Mouse (Mus musculus) left cerebral cortex, postnatal 36 days (tissue): ENCODE measurements around the gene Bbc3. TPM values are rescaled to one million over a fixed set of nuclear protein-coding genes. Genes with fewer than 3 reads are reported as not detected.
"Not testable (repeated sequence)": the region's sequence is repeated elsewhere in the genome, so short reads cannot be mapped to it uniquely, and the experiment has no call there.

Source experiments
- DNase-seq, 2 experiments: peaks; one replicate each; pipeline ENCODE4 v3.0.0; 2021 to 2022; ENCODE audit warnings: low spot score in 2 of 2, mixed read lengths in 1 of 2
- intact Hi-C: fragments of 180-260 bp; cut with DNase I; formaldehyde crosslinking; loops from one replicate; pipeline ENCODE4 v1.15.1; 2025
- total RNA-seq, 2 experiments: library from RNA; stranded (reverse); gene quantifications; 2 replicates each; pipeline ENCODE4 v1.2.3; 2021

The Bbc3 gene
- total RNA-seq, 2 experiments from 2014 or later, result 11.9 to 14.6 TPM

DNA sequence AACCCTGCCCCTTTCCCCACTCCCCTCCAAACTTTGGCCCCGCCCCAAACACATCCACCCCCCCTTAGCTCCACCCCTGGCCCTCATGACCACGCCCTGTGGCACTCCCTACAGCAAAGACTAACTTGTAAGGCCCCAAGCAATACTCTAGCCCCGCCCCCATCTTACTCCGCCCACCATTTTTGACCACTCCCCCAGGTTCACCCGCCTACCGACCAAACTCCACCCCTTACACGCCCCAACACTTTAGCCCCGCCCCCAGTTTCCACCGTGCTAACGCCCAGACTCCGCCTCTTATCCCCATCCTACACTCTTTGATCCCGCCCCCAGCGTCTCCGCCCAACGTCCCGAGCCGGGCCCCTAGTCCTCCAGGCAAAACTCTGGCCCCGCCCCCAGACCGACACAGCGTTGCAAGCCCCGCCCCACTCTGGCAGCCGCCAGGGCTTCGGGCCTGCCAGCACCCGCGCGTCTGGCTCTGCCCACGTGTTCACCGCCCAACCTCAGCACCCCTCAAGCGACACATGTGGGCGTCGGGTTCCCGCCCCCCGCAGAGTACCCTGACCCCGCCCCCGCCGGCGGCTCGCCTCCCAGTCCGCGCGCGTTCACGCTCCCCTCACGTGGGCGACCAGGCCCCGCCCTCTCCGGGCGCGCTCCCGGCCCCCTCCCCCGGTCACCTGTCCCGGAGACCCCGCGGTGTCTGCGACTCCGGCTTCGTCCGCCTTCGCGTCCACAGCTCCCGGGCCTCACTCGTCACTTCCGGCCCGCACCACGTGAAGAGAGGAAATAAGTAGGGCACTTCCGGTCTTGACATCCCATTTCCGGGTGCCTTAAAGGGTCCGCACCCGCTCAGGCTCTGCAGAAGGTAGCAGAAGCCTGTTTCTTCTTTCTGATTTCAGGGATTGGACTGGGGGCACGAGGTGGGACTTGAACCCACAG, 21.9 kb upstream of the Bbc3 start, which contains the start of gene Ccdc9:
TSS of gene Ccdc9 (minus strand) at position 770 of the 936 bp plus-strand sequence.
- intact Hi-C loops, result loop anchor here (5.0 kb wide), 1 partner anchor 331 kb away; no protein-coding TSS in a partner anchor
- DNase-seq, result peak; percentile 98 to 99

DNA sequence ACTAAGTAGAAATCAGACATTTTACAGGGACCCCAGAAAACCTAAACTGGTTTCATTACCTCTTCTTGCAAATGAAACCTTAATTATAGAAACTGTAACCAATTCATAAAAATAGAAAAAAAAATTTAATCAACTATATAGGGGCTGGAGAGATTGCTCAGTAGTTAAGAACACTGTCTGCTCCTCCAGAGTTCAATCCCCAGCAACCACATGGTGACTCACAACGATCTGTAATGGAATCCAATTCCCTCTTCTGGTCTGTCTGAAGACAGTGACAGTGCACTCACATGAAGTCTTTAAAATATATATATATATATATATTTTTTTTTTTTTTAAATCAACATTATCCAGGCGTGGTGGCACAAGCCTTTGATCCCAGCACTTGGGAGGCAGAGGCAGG, 21.2 kb upstream of the Bbc3 start:
- intact Hi-C loops, result loop anchor here (5.0 kb wide), 1 partner anchor 330 kb away; no protein-coding TSS in a partner anchor
- no peak for DNase-seq

- intact Hi-C loops, result loop anchor here (5.0 kb wide), 1 partner anchor 330 kb away; no protein-coding TSS in a partner anchor
- no peak for DNase-seq
Measured at GRCm38 (mm10) chr7:16287791-16288190, 20.4 kb upstream of the Bbc3 start.

GRCm38 (mm10) chr7:16294346-16294745, 13.8 kb upstream of the Bbc3 start:
- DNase-seq, result no peak
- intact Hi-C loops, result loop anchor here (1.0 to 10.0 kb wide), 3 partner anchors 32 to 160 kb away; partner anchors contain the start of gene Tmem160

GRCm38 (mm10) chr7:16294837-16295236, 13.4 kb upstream of the Bbc3 start:
- peak; percentile 92 to 93 for DNase-seq
- intact Hi-C loops, result loop anchor here (1.0 to 10.0 kb wide), 4 partner anchors 19 to 160 kb away; partner anchors contain the start of gene Tmem160

- intact Hi-C loops, result loop anchor here (1.0 to 10.0 kb wide), 3 partner anchors 19 to 159 kb away; partner anchors contain the start of gene Tmem160
- peak; percentile 83 to 89 for DNase-seq
Measured at GRCm38 (mm10) chr7:16295321-16295900, 12.8 kb upstream of the Bbc3 start.

DNA sequence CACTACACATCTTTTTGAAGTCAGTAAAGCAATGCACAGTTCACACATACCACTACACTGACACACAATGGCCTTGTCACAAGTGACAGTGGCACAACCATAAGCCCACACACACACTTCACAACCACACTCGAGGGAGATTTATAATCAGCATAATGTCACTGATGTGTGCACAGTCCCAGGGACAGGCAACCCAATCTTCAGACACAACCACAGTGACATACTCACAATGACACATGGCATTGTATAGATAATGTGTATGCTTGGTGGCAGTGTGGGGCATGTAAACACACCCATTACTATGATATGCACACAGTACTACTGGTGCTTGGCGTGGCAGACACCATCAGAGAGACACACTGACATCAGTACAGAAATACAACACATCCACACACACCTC, 12.0 kb upstream of the Bbc3 start:
- intact Hi-C loops, result loop anchor here (10.0 kb wide), 1 partner anchor 159 kb away; the partner anchor contains the start of gene Tmem160
- no peak for DNase-seq

- DNase-seq, result peak; percentile 66 to 75
- intact Hi-C loops, result loop anchor here (10.0 kb wide), 1 partner anchor 158 kb away; the partner anchor contains the start of gene Tmem160
Measured at GRCm38 (mm10) chr7:16296766-16297390, 11.3 kb upstream of the Bbc3 start.

DNA sequence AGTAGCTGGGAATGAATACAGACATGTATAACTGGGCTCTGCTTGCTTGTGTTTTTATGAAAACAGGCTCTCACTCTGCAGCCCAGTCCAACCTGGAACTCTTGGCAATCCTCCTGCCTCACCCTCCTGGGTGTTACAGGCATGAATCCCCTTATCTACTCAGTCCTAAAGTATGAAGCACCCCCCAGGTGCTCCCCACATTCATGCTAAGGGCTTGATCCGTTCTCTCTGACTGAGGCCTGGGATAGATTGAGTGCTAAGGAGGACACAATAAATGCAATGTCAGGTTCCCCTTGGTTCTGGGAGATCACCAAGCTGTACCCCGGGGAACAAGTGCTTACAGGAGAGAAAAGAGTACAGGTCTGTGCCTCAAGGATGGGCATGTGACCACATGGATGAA, 10.6 kb upstream of the Bbc3 start:
- intact Hi-C loops, result loop anchor here (10.0 kb wide), 1 partner anchor 157 kb away; the partner anchor contains the start of gene Tmem160
- DNase-seq, result no peak

DNA sequence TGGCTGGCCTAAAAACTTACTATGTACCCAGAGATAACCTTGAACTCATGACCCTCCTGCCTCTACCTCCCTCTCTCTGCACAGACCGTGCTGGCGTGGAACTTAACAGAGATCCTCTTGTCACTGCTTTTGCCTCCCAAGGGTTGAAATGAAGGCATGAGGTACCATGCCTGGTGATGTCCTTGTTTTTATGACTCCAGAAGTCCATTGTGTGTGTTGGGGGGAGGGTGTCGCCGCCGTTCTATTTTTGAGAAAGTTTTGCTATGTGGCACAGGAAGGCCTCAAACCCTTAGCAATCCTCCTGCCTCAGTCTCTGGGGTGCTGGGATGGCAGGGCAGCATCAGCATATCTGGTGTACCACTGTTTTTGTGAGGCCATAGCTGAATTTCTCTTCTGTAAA, 9.3 kb upstream of the Bbc3 start:
- intact Hi-C loops, result loop anchor here (10.0 kb wide), 1 partner anchor 156 kb away; the partner anchor contains the start of gene Tmem160
- DNase-seq, result no peak

- intact Hi-C loops, result loop anchor here (10.0 kb wide), 1 partner anchor 155 kb away; the partner anchor contains the start of gene Tmem160
- DNase-seq, result peak; percentile 95 to 97
Measured at GRCm38 (mm10) chr7:16299419-16300035, 8.7 kb upstream of the Bbc3 start.

DNA sequence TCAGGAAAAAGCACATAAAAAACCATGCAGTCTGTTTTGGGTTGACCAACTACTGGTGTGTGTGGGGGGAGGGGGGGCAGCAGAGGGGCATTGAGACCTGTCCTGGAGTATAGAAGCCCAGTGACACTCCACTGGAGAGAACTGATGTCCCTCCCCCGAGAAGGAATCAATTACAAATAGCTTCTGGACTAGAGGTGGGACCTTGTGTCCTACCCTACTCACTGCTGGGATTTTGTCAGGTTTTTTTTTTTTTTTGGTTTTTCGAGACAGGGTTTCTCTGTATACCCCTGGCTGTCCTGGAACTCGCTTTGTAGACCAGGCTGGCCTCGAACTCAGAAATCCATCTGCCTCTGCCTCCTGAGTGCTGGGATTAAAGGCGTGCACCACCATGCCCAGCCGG, 1.1 kb upstream of the Bbc3 start:
- not testable (repeated sequence) for DNase-seq

DNA sequence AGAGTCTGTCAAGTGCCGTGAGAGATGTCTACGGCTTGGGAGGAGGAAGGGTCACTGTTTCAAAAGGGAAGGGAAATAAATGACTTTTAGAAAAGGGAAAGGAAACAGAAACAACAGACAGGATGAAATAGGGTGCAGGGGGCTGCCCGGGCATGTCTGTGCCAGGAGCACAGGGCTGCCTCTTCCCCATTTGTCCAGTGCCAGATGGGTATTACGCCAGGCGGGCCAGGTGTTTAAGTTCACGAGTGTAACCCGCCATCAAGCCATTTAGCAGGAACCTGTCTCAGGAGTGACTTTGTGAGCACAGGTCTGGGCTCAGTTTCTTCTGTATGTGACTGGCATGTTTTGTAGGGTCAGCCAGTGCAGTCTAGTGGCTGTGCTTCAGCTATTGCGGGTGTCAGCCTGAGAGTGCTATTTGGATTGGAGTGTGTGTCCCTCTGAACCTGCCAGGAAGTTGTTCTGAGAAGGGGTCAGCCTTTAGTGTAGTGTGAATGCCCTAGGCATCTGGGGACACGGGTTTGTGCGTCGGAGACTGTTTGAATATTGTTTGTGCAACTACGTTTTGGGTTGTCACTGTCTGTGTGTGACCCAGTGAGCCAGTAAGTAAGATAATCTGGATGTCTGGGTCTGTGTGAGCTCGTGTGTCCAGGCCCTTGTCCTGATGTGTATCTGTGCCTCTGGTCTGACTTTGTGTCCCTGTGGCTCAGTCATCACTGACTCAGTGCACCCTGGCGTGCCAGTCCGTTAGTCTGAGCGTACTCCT, 543 bp downstream of the Bbc3 start:
- intact Hi-C loops, result no loop called here
- no peak for DNase-seq

More for the DNA sequence above, 1.1 kb upstream of the Bbc3 start:
- intact Hi-C loops, result not testable (repeated sequence)

- intact Hi-C loops, result loop anchor here (10.0 kb wide), 1 partner anchor 305 kb away; the partner anchor contains the start of gene Arhgap35
Measured at GRCm38 (mm10) chr7:16309318-16310019, 1.3 kb downstream of the Bbc3 start.

GRCm38 (mm10) chr7:16310020-16310520, 1.9 kb downstream of the Bbc3 start:
- DNase-seq, result peak; percentile 77
- intact Hi-C loops, result loop anchor here (10.0 kb wide), 1 partner anchor 305 kb away; the partner anchor contains the start of gene Arhgap35

More at GRCm38 (mm10) chr7:16309318-16310019, 1.3 kb downstream of the Bbc3 start:
- peak; percentile 85 to 87 for DNase-seq

GRCm38 (mm10) chr7:16310521-16311452, 2.6 kb downstream of the Bbc3 start:
- intact Hi-C loops, result loop anchor here (10.0 kb wide), 1 partner anchor 304 kb away; the partner anchor contains the start of gene Arhgap35
- DNase-seq, result peak; percentile 46 to 62
